Mouse (Mus musculus) midbrain, embryonic 15.5 days (tissue): ENCODE measurements around the gene St8sia1. TPM values are rescaled to one million over a fixed set of nuclear protein-coding genes. Genes with fewer than 3 reads are reported as not detected.

Experiments
- ATAC-seq: fragments of 200-750 bp; cut with Nextera tagmentation; replicated peaks from 2 replicates; pipeline ENCODE4 v1.8.0; 2017; ENCODE audit warnings: moderate TSS enrichment
- H3K27ac ChIP-seq: fragments of 300-500 bp; sonication (generic); 2 replicates; pipeline ENCODE4 v1.5.1; 2015; ENCODE audit warnings: mild to moderate bottlenecking, inconsistent platforms
- H3K27me3 ChIP-seq: fragments of 300-500 bp; sonication (generic); replicated peaks from 2 replicates; pipeline ENCODE4 v1.6.1; 2015; ENCODE audit warnings: inconsistent platforms
- H3K36me3 ChIP-seq: fragments of 300-500 bp; sonication (generic); replicated peaks from 2 replicates; pipeline ENCODE4 v1.6.1; 2015; ENCODE audit warnings: inconsistent platforms
- H3K4me1 ChIP-seq: fragments of 300-500 bp; sonication (generic); 2 replicates; pipeline ENCODE4 v1.6.1; 2015; ENCODE audit warnings: inconsistent platforms
- H3K4me2 ChIP-seq: fragments of 300-500 bp; sonication (generic); 2 replicates; pipeline ENCODE4 v1.6.1; 2015; ENCODE audit warnings: inconsistent platforms, mild to moderate bottlenecking, moderate library complexity
- H3K4me3 ChIP-seq: fragments of 300-500 bp; sonication (generic); 2 replicates; pipeline ENCODE4 v1.5.1; 2015; ENCODE audit warnings: mild to moderate bottlenecking, inconsistent platforms
- H3K9ac ChIP-seq: fragments of 300-500 bp; sonication (generic); 2 replicates; pipeline ENCODE4 v1.6.1; 2015; ENCODE audit warnings: mild to moderate bottlenecking, inconsistent platforms
- H3K9me3 ChIP-seq: fragments of 300-500 bp; sonication (generic); 2 replicates; pipeline ENCODE4 v1.6.1; 2016; ENCODE audit warnings: inconsistent platforms
- WGBS: fragments of 180-500 bp; shearing (Covaris S2); methylation state at CpG from one replicate; pipeline ENCODE4 v1.1.7; 2015; ENCODE audit warnings: mixed read lengths; 5-methylcytosine and 5-hydroxymethylcytosine counted together
- polyA plus RNA-seq: library from polyadenylated mRNA; unstranded; fragments of >200 nt; fragmentation: Nextera tagmentation; extraction: Ambion mirVana; gene quantifications from 2 replicates; pipeline ENCODE4 v1.2.1, GENCODE M21; 2015

St8sia1 gene
- polyA plus RNA-seq, 1 experiment from 2014 or later: 8.8 TPM

DNA sequence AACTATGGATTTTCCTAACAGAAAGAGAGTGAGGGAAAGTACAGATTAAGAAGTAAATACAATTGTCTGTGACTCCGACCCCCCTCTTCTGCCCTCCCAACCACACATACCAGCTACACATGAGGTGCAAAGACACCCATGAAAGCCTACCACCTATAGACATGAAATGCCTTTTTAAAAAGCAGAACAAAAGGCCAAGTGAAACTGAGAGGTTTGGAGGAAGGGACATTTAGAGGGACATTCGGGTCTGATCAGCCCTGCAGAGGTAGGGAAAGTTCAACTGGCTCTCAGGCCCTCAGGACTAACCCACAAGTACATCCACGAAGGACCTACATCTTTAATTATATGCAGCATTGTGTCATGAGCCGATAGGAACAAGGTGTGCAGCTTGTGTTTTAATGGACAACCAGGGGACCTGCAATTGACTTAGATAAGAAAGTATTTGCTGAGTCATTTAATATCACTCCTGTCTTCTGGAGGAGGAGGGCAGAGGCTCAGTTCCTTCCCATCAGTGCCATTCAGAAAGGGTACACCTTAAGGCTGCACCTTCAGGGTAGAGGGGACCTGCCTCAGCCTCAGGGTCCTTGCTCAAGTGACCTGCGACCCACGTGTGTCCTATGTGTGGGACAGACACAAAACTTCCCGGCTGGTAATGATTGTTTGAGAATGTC, 164.4 kb downstream of the St8sia1 start:
- Histone ChIP-seq H3K9ac (no peak overlapping the region), H3K4me1 (no peaks in the 10 kb centered on the region; the same call in 1 of the 2 replicates), H3K27me3 (no peaks in the 10 kb centered on the region), H3K9me3 (no peaks in the 10 kb centered on the region), H3K36me3 (no peaks in the 10 kb centered on the region), H3K27ac (no peak overlapping the region), H3K4me2 (no peak overlapping the region), H3K4me3 (no peak overlapping the region)
- no peak for ATAC-seq
- WGBS: 76% methylated on average over 7 of the region's 7 CpGs

DNA sequence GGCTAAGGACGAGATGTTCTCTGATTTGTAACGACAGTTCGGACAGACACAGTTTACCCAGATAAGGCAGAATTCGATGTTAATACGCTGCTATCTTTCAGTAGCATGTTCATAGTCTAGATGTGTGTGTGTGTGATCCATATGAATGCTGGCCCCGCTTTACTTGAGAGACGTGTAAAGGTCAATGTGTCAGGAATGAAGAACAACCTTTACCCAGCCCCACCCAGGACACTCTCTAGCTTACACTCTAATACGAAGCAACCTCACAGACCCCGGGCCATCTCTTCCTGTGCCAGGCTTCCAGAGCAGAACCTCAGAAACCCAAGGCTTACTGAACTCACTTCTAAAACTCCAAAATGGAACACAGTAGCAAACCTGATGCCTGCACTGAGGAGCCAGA, 165.4 kb downstream of the St8sia1 start:
- Histone ChIP-seq H3K9ac (no peak overlapping the region), H3K27ac (no peak overlapping the region), H3K36me3 (no peaks in the 10 kb centered on the region), H3K4me1 (peaks cover under 1% of the 10 kb centered on the region; the same call in 1 of the 2 replicates), H3K4me2 (no peak overlapping the region), H3K9me3 (no peaks in the 10 kb centered on the region), H3K27me3 (no peaks in the 10 kb centered on the region), H3K4me3 (no peak overlapping the region)
- no peak for ATAC-seq
- 70% methylated on average over 9 of the region's 9 CpGs for WGBS

DNA sequence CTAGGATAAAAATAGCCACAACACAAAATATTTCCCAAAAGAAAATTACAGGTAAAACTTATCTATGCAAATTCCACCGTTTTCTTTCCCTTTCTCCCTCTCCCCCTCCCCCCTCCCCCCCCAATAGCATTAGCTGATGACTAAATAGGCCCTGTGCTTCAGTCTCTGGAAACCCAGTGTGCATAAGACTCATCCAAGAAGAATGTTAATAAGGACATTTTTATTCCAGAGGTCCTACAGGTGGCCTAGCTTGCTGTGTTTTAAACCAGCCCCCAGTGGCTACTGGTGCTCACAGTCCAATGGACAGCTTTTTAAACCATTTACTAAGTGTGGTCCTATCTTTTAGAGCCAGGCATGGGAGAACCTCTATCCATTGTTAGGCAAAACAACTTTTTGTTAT, 166.3 kb downstream of the St8sia1 start:
- no peaks in the 10 kb centered on the region for H3K9me3 ChIP-seq
- H3K27me3 ChIP-seq: no peaks in the 10 kb centered on the region
- H3K27ac ChIP-seq: no peak overlapping the region
- H3K9ac ChIP-seq: no peak overlapping the region
- no peak overlapping the region for H3K4me3 ChIP-seq
- no peaks in the 10 kb centered on the region for H3K36me3 ChIP-seq
- H3K4me2 ChIP-seq: no peak overlapping the region
- WGBS: 82% methylated on average over 1 of the region's 1 CpGs
- ATAC-seq: no peak
- H3K4me1 ChIP-seq: peaks cover 9% of the 10 kb centered on the region

DNA sequence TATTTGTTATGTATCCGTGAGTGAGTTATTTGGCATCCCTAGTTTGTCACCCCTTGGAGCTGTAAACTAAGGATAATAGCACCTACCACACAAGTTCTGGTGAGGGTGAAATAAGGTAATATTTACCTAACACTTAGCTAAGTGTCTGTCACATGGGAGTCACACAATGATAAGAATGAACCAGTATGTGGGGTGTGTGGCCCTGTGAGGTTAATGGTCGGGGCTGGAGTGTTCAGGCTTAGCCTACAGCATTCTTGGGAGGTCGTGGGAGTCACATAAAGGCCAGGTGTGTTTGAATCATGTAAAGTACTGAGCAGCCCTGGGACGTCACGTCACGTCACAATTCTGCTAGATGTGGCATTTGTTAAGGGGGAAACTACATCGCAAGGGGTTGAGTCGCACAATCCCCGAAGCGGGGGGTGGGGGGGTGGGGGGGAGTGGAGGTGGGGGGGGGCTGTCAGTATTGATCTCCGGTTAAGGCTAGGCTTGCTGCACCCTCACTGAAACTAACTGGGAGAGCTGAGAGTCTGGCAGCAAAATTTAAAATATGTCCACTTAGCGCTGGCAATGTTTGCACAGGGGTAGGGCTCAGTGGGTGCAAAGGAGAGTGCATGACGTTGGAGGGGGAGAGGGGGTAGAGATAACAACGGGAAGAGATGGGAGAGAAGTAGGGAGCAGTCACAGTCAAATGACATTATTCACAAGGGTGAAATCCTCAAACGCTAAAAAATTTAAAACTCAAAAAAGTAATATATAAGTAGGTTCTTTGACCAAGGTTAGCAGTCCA, 168.4 kb downstream of the St8sia1 start:
- no peak for ATAC-seq
- Histone ChIP-seq H3K4me2 (no peak overlapping the region), H3K9ac (no peak overlapping the region), H3K36me3 (no peaks in the 10 kb centered on the region), H3K4me1 (peaks cover 18% of the 10 kb centered on the region), H3K27ac (no peak overlapping the region), H3K4me3 (no peak overlapping the region), H3K27me3 (no peaks in the 10 kb centered on the region), H3K9me3 (no peaks in the 10 kb centered on the region)
- 84% methylated on average over 15 of the region's 15 CpGs for WGBS

DNA sequence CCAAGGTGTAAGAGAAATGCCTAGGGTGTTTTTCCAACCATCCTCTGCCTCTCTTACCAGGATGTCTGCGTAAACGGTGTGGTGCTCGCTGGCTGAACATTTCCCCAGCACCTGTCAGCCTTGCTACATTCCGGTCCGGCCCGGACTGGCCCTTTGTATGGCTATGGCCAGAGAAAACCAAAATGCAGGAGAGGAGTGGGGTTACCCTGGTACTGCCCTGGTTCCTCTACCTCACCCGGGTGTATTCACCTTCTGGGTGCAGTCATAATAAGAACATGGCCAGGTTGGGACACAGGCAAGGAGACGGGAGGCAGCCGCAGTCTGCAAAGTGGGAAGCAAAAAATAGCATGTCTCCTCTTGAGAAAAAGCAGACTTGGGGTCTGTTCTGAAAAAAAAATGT, 169.2 kb downstream of the St8sia1 start:
- H3K4me2 ChIP-seq: no peak overlapping the region
- no peak overlapping the region for H3K4me3 ChIP-seq
- H3K9me3 ChIP-seq: no peaks in the 10 kb centered on the region
- no peaks in the 10 kb centered on the region for H3K36me3 ChIP-seq
- ATAC-seq: no peak
- peaks cover 18% of the 10 kb centered on the region for H3K4me1 ChIP-seq
- no peak overlapping the region for H3K27ac ChIP-seq
- no peaks in the 10 kb centered on the region for H3K27me3 ChIP-seq
- 92% methylated on average over 9 of the region's 9 CpGs for WGBS
- H3K9ac ChIP-seq: no peak overlapping the region

DNA sequence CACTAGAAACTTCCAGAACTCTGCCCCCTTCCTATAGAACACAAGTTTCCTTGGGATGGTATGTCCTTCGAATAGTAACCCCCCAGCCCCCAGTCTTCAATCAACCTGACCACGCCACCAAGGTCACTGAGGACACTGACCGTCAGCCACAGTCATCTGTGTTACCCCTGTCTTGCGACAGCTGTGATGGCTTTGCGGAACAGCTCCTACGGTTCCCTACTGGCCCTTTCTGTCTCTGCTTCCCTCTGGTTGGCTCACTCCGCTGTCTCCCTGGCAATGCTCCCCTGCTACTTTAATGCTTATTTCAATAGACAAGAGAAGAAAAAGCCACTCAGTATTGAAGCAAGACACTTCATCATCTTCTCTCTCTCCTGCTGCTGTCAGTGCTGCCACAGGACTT, 170.8 kb downstream of the St8sia1 start:
- peak; percentile 69; the same call in 1 of the 2 replicates for ATAC-seq
- H3K9ac ChIP-seq: no peak overlapping the region
- H3K4me3 ChIP-seq: no peak overlapping the region
- no peaks in the 10 kb centered on the region for H3K9me3 ChIP-seq
- no peaks in the 10 kb centered on the region for H3K27me3 ChIP-seq
- H3K36me3 ChIP-seq: no peaks in the 10 kb centered on the region
- peaks cover 18% of the 10 kb centered on the region for H3K4me1 ChIP-seq
- H3K27ac ChIP-seq: no peak overlapping the region
- H3K4me2 ChIP-seq: peak overlapping the region; percentile 16; the same call in 1 of the 2 replicates
- WGBS: 30% methylated on average over 7 of the region's 7 CpGs

DNA sequence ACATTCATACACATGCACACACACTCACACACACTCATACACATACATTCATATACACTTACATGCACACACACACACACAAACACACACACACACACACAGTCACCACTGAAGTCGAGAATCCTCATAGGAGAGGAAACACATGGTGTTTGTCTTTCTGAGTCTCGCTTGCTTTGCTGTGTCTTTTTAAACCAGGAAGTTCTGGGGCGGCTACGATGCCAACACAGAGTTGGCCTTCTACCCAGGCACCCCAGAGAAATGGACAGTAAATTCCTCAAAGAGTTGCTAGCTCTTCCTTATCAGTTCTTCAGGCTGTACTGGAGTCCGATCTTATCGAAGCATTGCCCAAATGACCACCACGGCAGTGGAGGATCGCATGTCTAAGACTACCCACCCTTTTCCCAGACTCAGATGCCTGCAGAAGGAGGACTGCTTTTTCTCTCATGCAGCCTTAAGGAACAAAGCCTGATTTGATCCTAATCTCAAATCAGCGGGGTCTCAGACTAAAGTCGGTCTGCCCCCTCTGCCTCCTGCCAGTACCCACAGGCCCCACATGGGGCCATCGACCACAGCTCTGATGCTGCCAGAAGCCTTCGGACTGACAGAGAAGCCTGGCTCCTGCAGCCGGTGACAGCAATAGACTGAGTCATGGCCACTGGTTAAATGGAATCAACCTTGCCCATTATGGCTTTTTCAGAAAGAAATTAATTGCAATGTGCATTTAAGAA, 171.8 kb downstream of the St8sia1 start:
- Histone ChIP-seq H3K27ac (no peak overlapping the region), H3K4me2 (no peak overlapping the region), H3K4me1 (peaks cover 18% of the 10 kb centered on the region), H3K27me3 (no peaks in the 10 kb centered on the region), H3K9me3 (no peaks in the 10 kb centered on the region), H3K4me3 (no peak overlapping the region), H3K36me3 (no peaks in the 10 kb centered on the region), H3K9ac (no peak overlapping the region)
- 0 out of 2 replicates have a peak, but pooled peaks have one; percentile 25 for ATAC-seq
- WGBS: 34% methylated on average over 13 of the region's 13 CpGs

DNA sequence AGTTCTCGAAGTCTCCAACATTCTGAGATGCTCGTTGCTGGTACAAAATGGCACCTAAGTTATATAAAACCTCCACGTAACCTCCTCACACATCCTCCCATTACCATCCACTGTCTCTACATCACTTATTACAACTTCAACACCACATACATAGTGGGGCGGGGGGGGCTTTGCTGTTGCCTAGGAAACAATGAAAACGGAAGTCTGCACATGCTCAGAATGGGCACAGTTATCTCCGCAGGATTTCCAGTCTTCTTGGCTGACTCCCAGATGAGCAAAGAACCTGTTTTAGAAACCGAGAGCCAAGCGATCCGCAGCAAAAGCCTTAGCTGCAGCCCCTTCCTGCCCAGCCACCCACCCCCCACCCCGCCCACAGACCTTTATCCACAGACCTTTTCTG, 174.5 kb downstream of the St8sia1 start:
- H3K4me3 ChIP-seq: no peak overlapping the region
- H3K4me2 ChIP-seq: no peak overlapping the region
- H3K27me3 ChIP-seq: no peaks in the 10 kb centered on the region
- no peaks in the 10 kb centered on the region for H3K9me3 ChIP-seq
- ATAC-seq: no peak
- H3K9ac ChIP-seq: no peak overlapping the region
- 90% methylated on average over 10 of the region's 10 CpGs for WGBS
- no peaks in the 10 kb centered on the region for H3K36me3 ChIP-seq
- H3K4me1 ChIP-seq: peaks cover 18% of the 10 kb centered on the region
- H3K27ac ChIP-seq: no peak overlapping the region

DNA sequence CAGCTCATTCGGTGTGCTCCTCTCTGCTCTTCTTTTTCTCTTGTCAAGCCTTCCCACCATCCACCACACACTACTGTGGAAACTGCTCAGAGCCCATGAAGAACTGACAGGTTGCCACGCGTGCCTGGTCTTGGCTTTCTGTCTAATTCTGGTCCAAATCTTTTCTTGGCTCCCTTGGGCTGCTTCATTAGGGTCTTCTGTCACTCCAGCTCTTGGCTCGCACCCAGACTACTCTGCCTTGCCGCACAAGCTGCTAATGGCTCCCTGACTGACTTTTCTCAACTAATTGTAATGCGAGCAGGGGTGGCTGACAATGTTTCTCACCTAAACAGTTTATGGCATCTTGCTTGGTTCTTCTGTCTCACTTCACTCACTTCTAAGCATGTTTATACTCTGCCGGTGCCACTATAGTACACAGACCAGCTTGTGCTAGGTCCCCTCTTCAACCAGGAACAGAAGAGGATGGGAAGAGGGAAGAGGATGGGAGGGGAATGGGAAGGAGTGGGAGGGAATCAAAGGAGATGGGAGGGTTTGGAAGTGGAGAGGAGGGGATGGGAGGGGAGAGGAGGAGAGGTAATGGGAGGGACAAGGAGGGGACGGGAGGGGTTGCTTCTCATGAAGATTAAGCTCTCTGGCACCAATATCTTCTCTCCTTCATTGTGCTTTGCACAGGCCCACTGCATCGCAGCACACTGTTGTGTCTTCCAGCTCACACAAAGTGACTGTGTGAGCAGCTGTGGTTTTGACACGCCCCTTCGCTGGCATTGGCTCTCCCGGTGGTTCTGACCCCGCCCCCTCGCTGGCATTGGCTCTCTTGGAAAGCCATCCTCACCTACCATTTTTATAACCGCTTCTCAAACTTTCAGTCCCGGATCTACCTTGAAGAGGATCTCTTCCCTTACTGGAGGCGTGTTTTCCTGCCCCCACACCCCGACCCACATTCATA, 175.9 kb downstream of the St8sia1 start:
- H3K4me3 ChIP-seq: no peak overlapping the region
- no peak for ATAC-seq
- 59% methylated on average over 18 of the region's 18 CpGs for WGBS

DNA sequence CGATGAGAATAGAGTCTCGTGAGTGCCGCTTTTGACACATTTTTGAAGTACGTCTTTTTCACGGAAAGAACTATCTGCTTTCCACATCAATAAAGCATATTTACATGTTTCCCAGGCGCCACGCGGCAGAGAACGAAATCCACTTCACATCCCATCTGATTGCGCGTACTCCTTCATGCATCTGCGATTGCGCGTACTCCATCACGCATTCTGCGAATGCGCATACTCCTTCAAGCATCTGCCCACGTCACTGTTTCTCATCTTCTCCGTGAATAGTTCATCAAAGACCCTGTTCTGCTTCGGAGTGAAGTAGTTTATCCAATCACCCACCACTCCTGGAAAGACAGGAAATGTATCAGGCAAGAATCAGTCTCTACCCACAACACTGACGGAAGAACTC, 178.1 kb downstream of the St8sia1 start:
- H3K4me1 ChIP-seq: peaks cover 6% of the 10 kb centered on the region
- H3K36me3 ChIP-seq: no peaks in the 10 kb centered on the region
- no peak overlapping the region for H3K4me2 ChIP-seq
- H3K4me3 ChIP-seq: no peak overlapping the region
- H3K9ac ChIP-seq: no peak overlapping the region
- WGBS: 80% methylated on average over 21 of the region's 21 CpGs
- no peak for ATAC-seq
- H3K27ac ChIP-seq: no peak overlapping the region
- H3K27me3 ChIP-seq: no peaks in the 10 kb centered on the region
- no peaks in the 10 kb centered on the region for H3K9me3 ChIP-seq

More for the DNA sequence above, 175.9 kb downstream of the St8sia1 start:
- Histone ChIP-seq H3K9me3 (no peaks in the 10 kb centered on the region), H3K9ac (no peak overlapping the region), H3K36me3 (no peaks in the 10 kb centered on the region), H3K27me3 (no peaks in the 10 kb centered on the region), H3K4me2 (no peak overlapping the region), H3K4me1 (peaks cover 12% of the 10 kb centered on the region), H3K27ac (no peak overlapping the region)

DNA sequence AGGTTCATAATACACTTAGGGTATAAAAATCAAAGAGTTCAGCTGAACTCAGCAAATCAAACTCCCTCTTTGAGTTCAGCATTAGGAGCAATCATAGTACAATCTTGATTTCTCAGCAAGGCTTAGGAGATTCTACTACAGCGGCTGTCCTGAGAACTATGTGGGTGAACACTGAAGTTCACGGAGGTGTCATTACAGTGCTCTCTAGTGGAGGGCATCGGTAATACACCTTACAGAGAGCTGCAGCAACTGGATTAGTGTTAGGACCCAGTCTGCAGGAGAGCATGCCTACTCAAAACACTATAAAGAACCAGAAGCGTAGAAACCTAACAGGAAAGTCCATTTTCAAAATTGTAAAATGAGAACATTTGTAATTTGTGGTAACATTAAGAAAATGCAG, 178.9 kb downstream of the St8sia1 start:
- no peak overlapping the region for H3K27ac ChIP-seq
- no peaks in the 10 kb centered on the region for H3K27me3 ChIP-seq
- H3K4me2 ChIP-seq: no peak overlapping the region
- H3K9me3 ChIP-seq: no peaks in the 10 kb centered on the region
- no peak overlapping the region for H3K4me3 ChIP-seq
- H3K9ac ChIP-seq: no peak overlapping the region
- no peaks in the 10 kb centered on the region for H3K36me3 ChIP-seq
- ATAC-seq: no peak
- H3K4me1 ChIP-seq: peaks cover 10% of the 10 kb centered on the region
- WGBS: 33% methylated on average over 4 of the region's 4 CpGs
